Mouse (Mus musculus): ENCODE results near the gene Cdk14.

DNA sequence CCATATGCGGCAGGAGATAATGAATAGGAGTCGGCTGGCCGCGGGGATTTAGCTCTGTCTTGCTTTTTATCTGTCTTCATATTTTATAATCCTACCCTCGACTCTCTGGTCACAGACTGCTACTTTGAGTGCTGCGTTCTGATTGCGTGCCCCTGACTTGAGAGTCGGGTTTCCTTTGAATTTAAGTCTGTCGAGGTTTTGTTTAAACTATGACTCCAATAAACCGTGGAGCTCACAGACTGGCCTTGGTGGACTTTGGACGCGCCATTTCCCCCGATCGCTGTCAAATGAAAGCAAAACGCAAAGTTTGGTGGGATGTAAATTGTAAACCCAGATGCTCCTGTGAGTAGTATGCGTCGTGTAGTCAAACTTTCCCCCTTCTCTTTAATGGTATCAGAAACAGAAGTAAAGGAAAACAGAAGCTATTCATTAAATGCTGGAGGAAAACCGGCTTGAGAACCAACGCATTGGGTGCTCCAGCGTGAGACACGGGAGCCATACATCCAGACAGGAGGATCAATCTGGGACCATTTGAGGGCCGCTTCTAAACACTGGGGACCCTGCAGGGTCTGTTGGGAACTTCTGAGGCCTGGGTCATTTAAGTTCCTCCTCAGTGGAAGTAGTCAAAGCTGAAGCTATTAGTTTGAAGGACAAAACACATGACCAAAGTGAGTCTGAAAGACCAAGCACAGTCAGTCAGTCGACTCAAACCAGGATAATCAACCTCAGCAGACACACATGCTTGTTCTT, 661.6 kb downstream of the Cdk14 start:
- TF ChIP-seq CTCF (IDR thresholded peaks at IDR 0.05), result no peak
- TF ChIP-seq EP300 (IDR thresholded peaks at IDR 0.05), result no peak
